Mouse (Mus musculus) small intestine, adult 2 months (tissue): Measurements from ENCODE around the gene Helz. TPM values are rescaled to one million over a fixed set of nuclear protein-coding genes. Genes with fewer than 3 reads are reported as not detected.

Source experiments
- H3K27ac ChIP-seq: fragments of 200-500 bp; 2 replicates; pipeline ENCODE4 v1.5.1; 2012; ENCODE audit warnings: low read depth, low read length, control low read depth, inconsistent platforms; ENCODE audit not compliant: insufficient read depth
- H3K27me3 ChIP-seq: fragments of 200-500 bp; 2 replicates; pipeline ENCODE4 v1.6.1; 2012; ENCODE audit warnings: mild to moderate bottlenecking, moderate library complexity, low read length, inconsistent platforms; ENCODE audit not compliant: control insufficient read depth, insufficient read depth
- H3K36me3 ChIP-seq: fragments of 200-500 bp; 2 replicates; pipeline ENCODE4 v1.6.1; 2012; ENCODE audit warnings: mild to moderate bottlenecking, low read length, control low read depth, inconsistent platforms; ENCODE audit not compliant: control insufficient read depth, insufficient read depth
- H3K4me1 ChIP-seq: fragments of 200-500 bp; 2 replicates; pipeline ENCODE4 v1.6.1; 2012; ENCODE audit warnings: low read length, inconsistent platforms, mixed read lengths; ENCODE audit not compliant: control insufficient read depth, insufficient read depth, insufficient read length
- H3K4me3 ChIP-seq: fragments of 200-500 bp; 2 replicates; pipeline ENCODE4 v1.5.1; 2012; ENCODE audit warnings: low read depth, mild to moderate bottlenecking, control low read depth, inconsistent platforms, low read length, moderate library complexity
- CTCF ChIP-seq: fragments of 200-500 bp; IDR thresholded peaks from 2 replicates; pipeline ENCODE4 v1.5.1; 2012; ENCODE audit warnings: low read depth, mild to moderate bottlenecking, control low read depth, inconsistent platforms, low read length, moderate library complexity, mixed read lengths; ENCODE audit not compliant: insufficient replicate concordance, insufficient read length; ENCODE audit errors: extremely low read depth
- POLR2A ChIP-seq: fragments of 200-500 bp; IDR thresholded peaks from 2 replicates; pipeline ENCODE4 v1.6.1; 2012; ENCODE audit warnings: low read depth, mild to moderate bottlenecking, control low read depth, inconsistent platforms, low read length, moderate library complexity
- WGBS: fragments of 180-500 bp; shearing (Covaris S2); methylation state at CpG from one replicate; pipeline ENCODE4 v1.1.7; 2018; 5-methylcytosine and 5-hydroxymethylcytosine counted together
- polyA plus RNA-seq: library from polyadenylated mRNA; depleted of rRNA; stranded (reverse); fragments of >200 nt; gene quantifications from 2 replicates; pipeline ENCODE4 v1.2.3, GENCODE M21; 2012

Gene Helz
- polyA plus RNA-seq, 1 experiment = 19.5 TPM

- no peak overlapping the region for H3K4me3 ChIP-seq
- H3K27ac ChIP-seq = no peak overlapping the region
- H3K4me1 ChIP-seq = no peaks in the 10 kb centered on the region
- TF ChIP-seq POLR2A = no peak
- TF ChIP-seq CTCF = no peak
- 86% methylated on average over 5 of the region's 5 CpGs for WGBS
- peaks cover 52% of the 10 kb centered on the region for H3K36me3 ChIP-seq
- H3K27me3 ChIP-seq = no peaks in the 10 kb centered on the region
Measured at GRCm38 (mm10) chr11:107617976-107618375, 70.2 kb downstream of the Helz start.

- Histone ChIP-seq H3K36me3 (peaks cover 44% of the 10 kb centered on the region), H3K4me1 (no peaks in the 10 kb centered on the region), H3K27ac (no peak overlapping the region), H3K27me3 (no peaks in the 10 kb centered on the region), H3K4me3 (no peak overlapping the region)
- no peak for TF ChIP-seq CTCF
- no peak for TF ChIP-seq POLR2A
- WGBS = 89% methylated on average over 3 of the region's 3 CpGs
Measured at GRCm38 (mm10) chr11:107624661-107625060, 76.9 kb downstream of the Helz start.

GRCm38 (mm10) chr11:107625746-107626145 lies 78.0 kb downstream of the Helz start:
- no peaks in the 10 kb centered on the region for H3K4me1 ChIP-seq
- no peak overlapping the region for H3K4me3 ChIP-seq
- TF ChIP-seq POLR2A (no peak), CTCF (no peak)
- 79% methylated on average over 11 of the region's 11 CpGs for WGBS
- no peak overlapping the region for H3K27ac ChIP-seq
- peaks cover 39% of the 10 kb centered on the region for H3K36me3 ChIP-seq
- no peaks in the 10 kb centered on the region for H3K27me3 ChIP-seq

- TF ChIP-seq CTCF = peak; percentile 38; the same call in 1 of the 2 replicates
- TF ChIP-seq POLR2A = no peak
- no peak overlapping the region for H3K4me3 ChIP-seq
- WGBS = 50% methylated on average over 4 of the region's 4 CpGs
- H3K27me3 ChIP-seq = no peaks in the 10 kb centered on the region
- peaks cover 37% of the 10 kb centered on the region for H3K36me3 ChIP-seq
- peaks cover 5% of the 10 kb centered on the region; the same call in 1 of the 2 replicates for H3K4me1 ChIP-seq
- no peak overlapping the region for H3K27ac ChIP-seq
Measured at GRCm38 (mm10) chr11:107629504-107629903, 81.8 kb downstream of the Helz start.

- Histone ChIP-seq H3K36me3 (peaks cover 42% of the 10 kb centered on the region), H3K4me1 (peaks cover 5% of the 10 kb centered on the region; the same call in 1 of the 2 replicates), H3K4me3 (no peak overlapping the region), H3K27ac (no peak overlapping the region), H3K27me3 (no peaks in the 10 kb centered on the region)
- WGBS = 86% methylated on average over 8 of the region's 8 CpGs
- no peak for TF ChIP-seq CTCF
- TF ChIP-seq POLR2A = no peak
Measured at GRCm38 (mm10) chr11:107629951-107630350, 82.2 kb downstream of the Helz start.

- Histone ChIP-seq H3K27ac (no peak overlapping the region), H3K4me1 (peaks cover 5% of the 10 kb centered on the region; the same call in 1 of the 2 replicates), H3K36me3 (peaks cover 51% of the 10 kb centered on the region), H3K27me3 (no peaks in the 10 kb centered on the region), H3K4me3 (no peak overlapping the region)
- TF ChIP-seq POLR2A (no peak), CTCF (no peak)
- 84% methylated on average over 7 of the region's 7 CpGs for WGBS
Measured at GRCm38 (mm10) chr11:107631124-107631523, 83.4 kb downstream of the Helz start.

- WGBS = 29% methylated on average over 5 of the region's 5 CpGs
- TF ChIP-seq POLR2A = no peak
- no peak for TF ChIP-seq CTCF
- no peak overlapping the region for H3K27ac ChIP-seq
- H3K4me3 ChIP-seq = no peak overlapping the region
- H3K36me3 ChIP-seq = peaks cover 58% of the 10 kb centered on the region
- H3K4me1 ChIP-seq = peaks cover 5% of the 10 kb centered on the region; the same call in 1 of the 2 replicates
- H3K27me3 ChIP-seq = no peaks in the 10 kb centered on the region
Measured at GRCm38 (mm10) chr11:107633563-107634146, 85.9 kb downstream of the Helz start.
